In the genomic region with DNA sequence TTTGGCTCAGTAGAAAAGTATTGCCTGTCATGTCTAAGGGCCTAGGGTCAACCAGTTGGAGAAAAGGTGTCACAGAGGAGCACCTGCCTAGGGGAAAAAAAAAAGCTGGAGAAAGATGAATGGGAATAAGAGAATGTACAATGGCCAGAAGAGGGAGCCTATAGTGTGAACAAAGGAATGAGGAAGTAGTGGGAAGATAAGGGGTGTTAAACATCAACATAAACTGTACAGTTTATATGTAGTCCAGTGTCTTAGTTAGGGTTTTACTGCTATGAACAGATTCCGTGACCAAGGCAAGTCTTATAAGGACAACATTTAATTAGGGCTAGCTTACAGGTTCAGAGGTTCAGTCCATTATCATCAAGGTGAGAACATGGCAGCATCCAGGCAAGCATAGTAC, we compare ENCODE assay signal across 14 mouse cellular contexts. TPM values are rescaled to one million over a fixed set of nuclear protein-coding genes. Genes with fewer than 3 reads are reported as not detected.
"Had no signal": no experiment of that assay in that cellular context is flagged by ENCODE, and none has a peak within 500 bp of the region (broad histone marks: within the 10 kb centered on the region; RNA-seq: fewer than 3 reads in every experiment).

No protein-coding gene starts in this region.

- DNase-seq: kidney, adult 11 months; kidney, adult 9 months; spleen, adult 18-20 months; thymus, postnatal 4 days had no signal

- H3K4me3 ChIP-seq: limb, embryonic 15.5 days; liver, embryonic 12.5 days; megakaryocyte, embryonic 14.5 days; midbrain, embryonic 12.5 days; neural tube, embryonic 12.5 days; stomach, embryonic 15.5 days had no signal

- ATAC-seq: liver, embryonic 12.5 days had no signal

- H3K9me3 ChIP-seq: limb, embryonic 15.5 days; liver, embryonic 12.5 days; midbrain, embryonic 12.5 days; neural tube, embryonic 12.5 days; stomach, embryonic 15.5 days had no signal

- H3K27me3 ChIP-seq: limb, embryonic 15.5 days; neural tube, embryonic 12.5 days; stomach, embryonic 15.5 days had no signal

- H3K36me3 ChIP-seq: limb, embryonic 15.5 days; liver, embryonic 12.5 days; midbrain, embryonic 12.5 days; neural tube, embryonic 12.5 days; stomach, embryonic 15.5 days had no signal

- H3K4me2 ChIP-seq: limb, embryonic 15.5 days; liver, embryonic 12.5 days; lung, embryonic 14.5 days; midbrain, embryonic 12.5 days; neural tube, embryonic 12.5 days; stomach, embryonic 15.5 days had no signal

- H3K9ac ChIP-seq: limb, embryonic 15.5 days; liver, embryonic 12.5 days; lung, embryonic 14.5 days; midbrain, embryonic 12.5 days; neural tube, embryonic 12.5 days; stomach, embryonic 15.5 days had no signal

- H3K27ac ChIP-seq: limb, embryonic 15.5 days; liver, embryonic 12.5 days; macrophage; midbrain, embryonic 12.5 days; neural tube, embryonic 12.5 days; stomach, embryonic 15.5 days had no signal

RNA-seq across cellular contexts. Expression of a gene that starts 2.8 kb away (rescaled TPM):
- total RNA-seq: monocyte, adult 5-6 weeks; neutrophil, adult 5-6 weeks had no signal
